Mouse (Mus musculus) Patski (cell line): ENCODE data around the gene Tmem95. TPM values are rescaled to one million over a fixed set of nuclear protein-coding genes. Genes with fewer than 3 reads are reported as not detected.
A peak's percentile ranks its signal among the peaks of the same experiment; 100 is the strongest.

Experiments used
- ATAC-seq: fragments of 100-300 bp; one replicate; pipeline ENCODE4 v1.8.0; 2021
- CTCF ChIA-PET: fragments of 350-600 bp; sonication (Branson Sonifier 250); formaldehyde crosslinking; loops from one replicate; lab custom pipeline; 2022; ENCODE audit warnings: inconsistent platforms; lab: Charles Lee
- POLR2A ChIA-PET: fragments of 350-600 bp; sonication (Branson Sonifier 250); formaldehyde crosslinking; loops from one replicate; lab custom pipeline; 2022; ENCODE audit warnings: antibody characterized with exemption, inconsistent platforms; lab: Charles Lee
- DNase-seq: peaks from one replicate; pipeline ENCODE4 v3.0.0-alpha.2; 2011; ENCODE audit warnings: low read depth, low spot score
- H3K27me3 ChIP-seq: fragments of 371-371 bp; one replicate; pipeline ENCODE4 v1.5.1; 2021
- CTCF ChIP-seq: fragments of 100-300 bp; IDR thresholded peaks from one replicate; pipeline ENCODE4 v1.5.1; 2021
- in situ Hi-C: fragments of 300-500 bp; cut with MboI; formaldehyde crosslinking; loops from 3 replicates; pipeline ENCODE4 v1.11.1; 2018; ENCODE audit warnings: low pct_unique_long_range_greater_than_20kb, mixed read lengths
- polyA plus RNA-seq: library from polyadenylated mRNA; unstranded; gene quantifications from one replicate; pipeline ENCODE4 v1.2.3, GENCODE M21; 2021

Gene Tmem95
- polyA plus RNA-seq, 1 experiment from 2014 or later = 0.12 TPM

- POLR2A ChIA-PET = interaction anchor here (0.6 to 2.9 kb wide), 3 partner anchors 19 to 125 kb away, joined by 3 to 16 read pairs (median 3); partner anchors contain the start of genes 2810408A11Rik and Neurl4
- ATAC-seq (no peak), DNase-seq (no peak)
- CTCF ChIA-PET = interaction anchor here (1.6 kb wide), 1 partner anchor 17 kb away, joined by 10 read pairs; no protein-coding TSS in a partner anchor
- no peak for TF ChIP-seq CTCF
- in situ Hi-C loops = no loop called here
- H3K27me3 ChIP-seq = no peaks in the 10 kb centered on the region
These were observed 4.2 kb upstream of the Tmem95 start for GRCm38 (mm10) chr11:69881787-69882670.

GRCm38 (mm10) chr11:69880853-69881603 lies 3.2 kb upstream of the Tmem95 start, which contains the start of gene Kctd11:
TSS of gene Kctd11 (minus strand) at chr11:69881406.
- in situ Hi-C loops = no loop called here
- POLR2A ChIA-PET = interaction anchor here (0.7 to 2.9 kb wide), 2 partner anchors 20 to 40 kb away, joined by 3 to 16 read pairs; partner anchors contain the start of genes 2810408A11Rik, Eif5a and Neurl4
- ATAC-seq (peak; percentile 72), DNase-seq (peak; percentile 68)
- CTCF ChIA-PET = interaction anchor here (1.0 to 1.6 kb wide), 5 partner anchors 19 to 72 kb away, joined by 3 to 5 read pairs (median 3); partner anchors contain the start of gene Ybx2
- no peaks in the 10 kb centered on the region for H3K27me3 ChIP-seq
- no peak for TF ChIP-seq CTCF

GRCm38 (mm10) chr11:69880506-69880852 lies 2.7 kb upstream of the Tmem95 start:
- no peaks in the 10 kb centered on the region for H3K27me3 ChIP-seq
- ChIA-PET CTCF (interaction anchor here (1.0 to 1.6 kb wide), 5 partner anchors 19 to 73 kb away, joined by 3 to 5 read pairs (median 3); partner anchors contain the start of gene Ybx2), POLR2A (interaction anchor here (0.7 to 2.9 kb wide), 2 partner anchors 20 to 41 kb away, joined by 3 to 16 read pairs; partner anchors contain the start of genes 2810408A11Rik, Eif5a and Neurl4)
- ATAC-seq = peak; percentile 20
- in situ Hi-C loops = no loop called here
- DNase-seq = peak; percentile 64
- TF ChIP-seq CTCF = no peak

- no peak for TF ChIP-seq CTCF
- DNase-seq (no peak), ATAC-seq (no peak)
- ChIA-PET POLR2A (interaction anchor here (1.8 to 2.9 kb wide), 2 partner anchors 21 to 120 kb away, joined by 5 to 16 read pairs; partner anchors contain the start of genes 2810408A11Rik, Neurl4 and Polr2a), CTCF (interaction anchor here (1.0 to 1.6 kb wide), 5 partner anchors 38 to 73 kb away, joined by 3 to 6 read pairs (median 5); no protein-coding TSS in a partner anchor)
- H3K27me3 ChIP-seq = no peaks in the 10 kb centered on the region
- in situ Hi-C loops = loop anchor here (5.0 kb wide), 3 partner anchors 72 to 197 kb away; partner anchors contain the start of genes Polr2a, Senp3 and Tmem102
These were observed 1.9 kb upstream of the Tmem95 start for GRCm38 (mm10) chr11:69879711-69880110.

- DNase-seq = no peak
- in situ Hi-C loops = loop anchor here (5.0 kb wide), 3 partner anchors 72 to 197 kb away; partner anchors contain the start of genes Polr2a, Senp3 and Tmem102
- CTCF ChIA-PET = interaction anchor here (1.0 to 2.1 kb wide), 6 partner anchors 37 to 122 kb away, joined by 3 to 12 read pairs (median 5); partner anchors contain the start of gene Fgf11
- no peak for ATAC-seq
- no peaks in the 10 kb centered on the region for H3K27me3 ChIP-seq
- no peak for TF ChIP-seq CTCF
- POLR2A ChIA-PET = interaction anchor here (1.8 kb wide), 1 partner anchor 120 kb away, joined by 5 read pairs; the partner anchor contains the start of gene Polr2a
These were observed 1.1 kb upstream of the Tmem95 start for GRCm38 (mm10) chr11:69878952-69879351.

GRCm38 (mm10) chr11:69878399-69878798 lies 581 bp upstream of the Tmem95 start:
- ChIA-PET POLR2A (interaction anchor here (1.8 kb wide), 1 partner anchor 119 kb away, joined by 5 read pairs; the partner anchor contains the start of gene Polr2a), CTCF (interaction anchor here (0.8 to 2.1 kb wide), 6 partner anchors 44 to 128 kb away, joined by 3 to 12 read pairs (median 5); partner anchors contain the start of gene Fgf11)
- TF ChIP-seq CTCF = no peak
- ATAC-seq (no peak), DNase-seq (no peak)
- in situ Hi-C loops = loop anchor here (5.0 kb wide), 3 partner anchors 71 to 196 kb away; partner anchors contain the start of genes Polr2a, Senp3 and Tmem102
- no peaks in the 10 kb centered on the region for H3K27me3 ChIP-seq

GRCm38 (mm10) chr11:69876867-69877266 lies 951 bp downstream of the Tmem95 start:
- ATAC-seq (no peak), DNase-seq (no peak)
- H3K27me3 ChIP-seq = no peaks in the 10 kb centered on the region
- CTCF ChIA-PET = interaction anchor here (0.7 to 2.1 kb wide), 8 partner anchors 9 to 146 kb away, joined by 3 to 12 read pairs (median 3); no protein-coding TSS in a partner anchor
- in situ Hi-C loops = loop anchor here (5.0 kb wide), 3 partner anchors 70 to 195 kb away; partner anchors contain the start of genes Polr2a, Senp3 and Tmem102
- no peak for TF ChIP-seq CTCF
- POLR2A ChIA-PET = no interaction called here

- H3K27me3 ChIP-seq = no peaks in the 10 kb centered on the region
- POLR2A ChIA-PET = no interaction called here
- CTCF ChIA-PET = interaction anchor here (1.4 to 1.5 kb wide), 3 partner anchors 8 to 145 kb away, joined by 3 to 5 read pairs (median 3); no protein-coding TSS in a partner anchor
- no peak for TF ChIP-seq CTCF
- DNase-seq (no peak), ATAC-seq (no peak)
- in situ Hi-C loops = loop anchor here (5.0 kb wide), 3 partner anchors 69 to 194 kb away; partner anchors contain the start of genes Polr2a, Senp3 and Tmem102
These were observed 1.6 kb downstream of the Tmem95 start for GRCm38 (mm10) chr11:69876186-69876585.

GRCm38 (mm10) chr11:69872451-69872850 lies 5.4 kb downstream of the Tmem95 start:
- POLR2A ChIA-PET = no interaction called here
- H3K27me3 ChIP-seq = peaks cover 10% of the 10 kb centered on the region
- CTCF ChIA-PET = interaction anchor here (0.9 to 1.2 kb wide), 2 partner anchors 22 to 113 kb away, joined by 3 to 4 read pairs; no protein-coding TSS in a partner anchor
- no peak for ATAC-seq
- in situ Hi-C loops = no loop called here
- TF ChIP-seq CTCF = no peak
- no peak for DNase-seq
